Mouse (Mus musculus) lung, postnatal 0 days (tissue): ENCODE measurements around the gene Hist1h3d.

Source experiments
- CTCF ChIP-seq: IDR thresholded peaks from 2 replicates; pipeline ENCODE4 v1.5.1; 2016; ENCODE audit warnings: antibody characterized with exemption, mild to moderate bottlenecking
- EP300 ChIP-seq: IDR thresholded peaks from 2 replicates; pipeline ENCODE4 v1.6.1; 2016; ENCODE audit warnings: antibody characterized with exemption, mild to moderate bottlenecking, control low read depth

- TF ChIP-seq CTCF (no peak), EP300 (peak; percentile 62; the same call in 1 of the 2 replicates)
Observed at GRCm38 (mm10) chr13:23593051-23593770, 17.6 kb downstream of the Hist1h3d start.
